Mouse (Mus musculus) duodenum, adult 2 months (tissue): ENCODE measurements around the gene Palm. TPM values are rescaled to one million over a fixed set of nuclear protein-coding genes. Genes with fewer than 3 reads are reported as not detected.

Experiments
- polyA plus RNA-seq: library from polyadenylated mRNA; depleted of rRNA; stranded (reverse); fragments of >200 nt; gene quantifications from 2 replicates; pipeline ENCODE4 v1.2.3, GENCODE M21; 2012; ENCODE audit warnings: low replicate concordance; rRNA removed

Palm gene
- polyA plus RNA-seq, result 17.2 and 27.7 TPM in 2 replicates

DNA sequence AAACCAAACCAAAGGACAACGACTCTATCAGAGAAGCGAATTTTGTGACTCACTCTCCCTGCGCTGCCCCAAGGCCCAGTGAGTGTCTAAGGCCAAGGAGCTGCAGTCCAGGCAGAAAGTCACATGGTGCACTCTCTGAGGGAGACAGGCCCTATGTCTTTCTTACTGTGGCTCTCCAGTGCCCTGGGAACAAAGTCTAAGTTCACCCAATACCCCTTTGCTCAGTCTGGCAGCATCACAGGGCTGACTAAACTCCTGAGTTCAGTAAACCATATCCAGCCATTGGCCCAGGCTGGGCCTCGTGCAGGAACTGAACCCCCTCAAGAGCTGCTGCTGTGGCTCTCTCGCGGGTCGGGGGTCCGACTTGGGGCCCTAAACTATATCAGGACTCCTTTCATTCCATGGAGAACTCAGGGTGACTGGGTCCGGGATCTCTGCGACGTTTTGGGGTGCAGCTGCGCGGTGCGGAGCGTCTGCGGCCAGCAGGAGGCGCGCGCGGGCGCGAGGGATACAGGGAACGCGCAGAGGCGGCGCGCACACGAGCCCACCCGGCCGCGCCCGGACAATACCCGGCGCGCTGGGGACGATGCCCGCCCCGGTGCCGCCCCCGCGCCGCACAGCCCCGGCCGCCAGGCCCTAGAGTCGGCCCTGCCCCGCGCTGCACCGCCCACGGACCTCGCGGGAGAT, at the start of gene Palm:
TSS of gene Palm (plus strand) at position 522 of the 687 bp plus-strand sequence.

GRCm38 (mm10) chr10:79745898-79746773, 47.2 kb upstream of the Palm start, which contains the start of gene Polrmt:
Gene Polrmt, minus strand, starts transcription at chr10:79746581.

DNA sequence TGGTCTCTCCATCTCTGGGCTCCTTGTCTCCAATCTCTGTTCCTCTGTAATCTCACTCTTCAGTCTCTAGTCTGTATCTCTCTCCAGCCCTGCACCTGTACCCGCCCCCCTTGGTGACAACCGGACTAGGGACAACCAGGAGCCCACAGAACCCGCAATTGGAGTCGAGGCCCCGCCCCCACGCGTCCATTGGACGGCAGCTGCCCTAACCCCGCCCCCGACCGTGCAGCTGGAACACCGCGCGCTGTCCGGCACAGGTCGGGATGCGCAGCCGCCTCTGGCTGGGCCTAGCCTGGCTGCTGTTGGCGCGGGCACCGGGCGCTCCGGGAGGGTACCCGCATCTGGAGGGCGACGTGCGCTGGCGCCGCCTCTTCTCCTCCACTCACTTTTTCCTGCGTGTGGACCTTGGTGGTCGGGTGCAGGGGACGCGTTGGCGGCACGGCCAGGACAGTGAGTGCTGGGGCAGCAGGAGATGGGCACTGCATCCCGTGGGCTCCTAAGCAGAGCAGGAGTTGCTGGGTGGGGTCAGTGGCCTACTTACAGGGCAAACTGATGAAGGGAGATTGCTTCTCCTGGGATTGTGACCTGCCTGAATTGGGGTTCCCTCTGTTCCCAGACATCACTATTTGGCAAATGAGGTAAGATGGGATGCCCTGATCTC, 38.4 kb upstream of the Palm start, which contains the start of gene Fgf22:
TSS of gene Fgf22 (plus strand) at position 221 of the 661 bp plus-strand sequence.

DNA sequence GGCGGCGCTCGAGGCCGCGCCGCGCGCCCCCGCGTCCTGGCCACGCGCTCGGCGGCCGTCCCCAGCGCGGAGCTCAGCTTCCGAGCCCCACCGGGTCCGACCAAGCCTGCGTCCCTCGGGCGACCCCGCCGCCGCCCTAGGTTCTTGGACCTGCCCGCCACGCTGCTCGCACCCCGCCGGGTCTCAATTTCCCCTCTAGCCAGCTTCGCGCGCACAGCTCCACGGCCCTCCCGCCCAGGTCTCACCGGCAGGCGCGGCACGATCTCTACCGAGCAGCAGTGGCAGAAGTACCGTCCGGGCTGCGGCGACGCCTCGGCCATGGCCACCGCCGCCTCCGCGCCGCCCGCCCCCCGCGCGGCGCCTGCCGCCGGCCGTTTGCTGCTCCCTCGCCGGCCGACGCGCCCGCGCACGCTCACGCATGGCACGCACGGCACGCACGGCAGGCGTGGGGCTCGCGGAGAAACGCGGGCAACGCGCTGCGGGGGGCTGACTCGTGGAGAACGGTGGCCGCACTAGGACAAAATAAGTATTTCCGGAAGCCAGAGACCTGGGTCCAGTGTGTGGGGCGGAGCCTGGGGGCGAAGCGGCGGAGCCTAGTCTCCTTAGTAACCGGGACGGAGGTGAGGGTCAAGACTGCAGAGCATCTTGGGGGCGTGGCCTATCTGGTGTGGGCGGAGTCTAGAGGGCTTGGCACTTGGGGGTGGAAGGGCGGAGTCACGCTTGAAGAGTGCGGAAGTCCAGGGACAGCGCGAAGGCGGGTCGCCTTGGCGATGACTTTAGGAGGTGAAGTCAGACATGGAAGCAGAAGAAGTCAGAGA, 26.7 kb upstream of the Palm start, which contains the start of gene Rnf126:
TSS of gene Rnf126 (minus strand) at position 445 of the 818 bp plus-strand sequence.

DNA sequence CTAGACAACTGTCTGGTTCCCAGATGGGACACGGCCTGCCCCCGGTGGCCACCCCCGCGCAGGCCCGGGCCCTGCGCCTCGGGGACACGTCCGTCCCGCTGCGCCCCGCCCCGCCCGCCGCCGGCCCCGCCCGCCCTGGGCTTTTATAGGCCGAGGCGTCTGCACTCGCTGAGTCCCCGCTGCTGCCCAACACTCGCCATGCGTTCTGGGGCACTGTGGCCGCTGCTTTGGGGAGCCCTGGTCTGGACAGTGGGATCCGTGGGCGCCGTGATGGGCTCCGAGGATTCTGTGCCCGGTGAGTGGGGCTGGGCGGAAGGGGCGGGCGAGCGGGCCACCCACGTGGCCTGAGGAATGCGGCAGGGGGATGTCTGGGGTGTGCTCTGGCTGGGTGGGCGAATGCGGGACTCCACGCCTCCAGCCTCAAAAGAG, 16.3 kb upstream of the Palm start, which contains the start of gene Fstl3:
TSS of gene Fstl3 (plus strand) at position 170 of the 429 bp plus-strand sequence.

GRCm38 (mm10) chr10:79790861-79791260, 2.5 kb upstream of the Palm start, which contains the start of gene Prss57:
Gene Prss57, minus strand, starts transcription at chr10:79790961.

DNA sequence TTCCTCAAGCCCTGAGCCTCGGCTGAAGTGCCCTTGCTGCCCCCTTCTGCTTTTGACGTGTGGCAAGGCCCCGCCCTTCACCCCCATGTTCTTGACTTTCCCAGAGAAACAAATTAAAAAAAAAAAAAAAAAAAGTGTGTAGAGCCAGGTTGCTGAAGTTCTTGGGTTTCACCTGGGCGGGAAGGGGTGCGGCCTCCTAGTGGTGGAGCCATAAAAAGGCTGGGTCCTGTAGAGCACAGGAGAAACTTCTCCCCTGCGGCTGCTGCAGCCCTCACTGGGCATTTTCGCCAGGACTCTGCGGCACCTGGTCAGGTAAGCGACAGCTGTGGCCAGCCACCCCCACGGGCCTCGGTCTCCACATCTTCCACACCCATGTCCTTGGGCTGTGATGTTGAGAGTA, 27.4 kb downstream of the Palm start, which contains the start of gene Misp:
TSS of gene Misp (plus strand) at position 208 of the 400 bp plus-strand sequence.

DNA sequence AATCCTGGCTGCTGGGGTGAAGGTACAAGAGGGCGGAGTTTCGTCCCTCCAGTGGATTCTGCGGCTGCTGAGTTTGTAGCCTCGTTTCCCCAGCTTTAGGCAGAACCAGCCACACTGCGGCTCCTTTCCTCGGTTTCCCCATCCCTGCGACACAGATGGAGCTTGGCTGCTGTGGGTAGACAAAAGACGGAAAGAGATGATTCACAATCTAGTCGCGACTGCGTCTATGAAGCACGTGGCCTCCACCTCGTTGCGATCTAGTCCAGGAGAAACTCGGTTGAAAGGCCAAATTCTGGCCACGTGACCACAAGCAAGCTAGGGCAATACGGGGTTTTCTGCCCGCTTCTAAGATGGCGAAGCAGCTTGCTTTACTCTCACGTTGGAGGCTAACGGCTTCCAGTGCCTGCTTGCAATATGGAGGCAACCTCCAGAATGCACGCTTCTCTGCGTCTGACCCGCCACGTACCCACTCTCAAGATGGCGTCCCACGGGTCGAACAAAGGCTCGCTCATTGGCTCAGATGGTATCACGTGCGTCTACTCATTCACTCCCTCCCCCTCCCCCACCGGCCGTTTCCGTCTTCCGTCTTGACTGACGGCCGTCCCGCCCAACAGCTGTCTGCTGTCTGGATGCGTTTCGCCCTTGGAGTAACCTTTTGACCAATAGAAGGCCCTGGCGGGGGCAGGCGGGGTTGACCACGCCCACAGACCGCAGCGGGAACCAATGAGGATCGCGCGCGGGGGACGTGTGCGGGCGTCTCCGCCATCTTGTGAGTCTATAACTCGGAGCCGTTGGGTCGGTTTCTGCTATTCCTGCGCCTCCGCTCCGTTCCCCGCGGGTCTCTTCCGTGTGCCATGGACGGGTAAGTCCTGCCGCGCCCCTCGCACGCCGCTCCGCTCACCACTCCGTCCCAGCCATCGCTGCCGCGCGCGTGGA, 60.8 kb downstream of the Palm start, which contains the start of gene Ptbp1:
TSS of gene Ptbp1 (plus strand) at position 568 of the 936 bp plus-strand sequence.

Other genes starting within 250 kb of the Palm start
- 87.0 and 107 TPM in 2 replicates for gene Mier2, start 238.4 kb upstream of the Palm start, polyA plus RNA-seq
- not detected in 2 replicates for gene Theg, start 206.2 kb upstream of the Palm start, polyA plus RNA-seq
- 0.84 and 1.1 TPM in 2 replicates for gene C2cd4c, start 179.5 kb upstream of the Palm start, polyA plus RNA-seq
- 1.3 and 2.5 TPM in 2 replicates for gene Shc2, start 155.7 kb upstream of the Palm start, polyA plus RNA-seq
- gene Odf3l2, start 147.8 kb upstream of the Palm start, polyA plus RNA-seq, result not detected in 2 replicates
- gene Madcam1, start 129.0 kb upstream of the Palm start, polyA plus RNA-seq, result 6.5 and 9.9 TPM in 2 replicates
- 80.2 and 108 TPM in 2 replicates for gene Tpgs1, start 124.2 kb upstream of the Palm start, polyA plus RNA-seq
- 199 and 293 TPM in 2 replicates for gene Cdc34, start 111.4 kb upstream of the Palm start, polyA plus RNA-seq
- 0.37 TPM in 1 of 2 replicates, not detected in the other for gene Gzmm, start 104.6 kb upstream of the Palm start, polyA plus RNA-seq
- gene Bsg, start 89.1 kb upstream of the Palm start, polyA plus RNA-seq, result 528 and 1,060 TPM in 2 replicates
- 8.5 and 24.2 TPM in 2 replicates for gene Hcn2, start 76.9 kb upstream of the Palm start, polyA plus RNA-seq
- 47.7 and 62.9 TPM in 2 replicates for gene Polrmt, start 47.0 kb upstream of the Palm start, polyA plus RNA-seq
- not detected in 2 replicates for gene Fgf22, start 38.5 kb upstream of the Palm start, polyA plus RNA-seq
- gene Rnf126, start 26.6 kb upstream of the Palm start, polyA plus RNA-seq, result 161 and 229 TPM in 2 replicates
- 11.5 and 11.9 TPM in 2 replicates for gene Fstl3, start 16.3 kb upstream of the Palm start, polyA plus RNA-seq
- 0.27 and 0.59 TPM in 2 replicates for gene Prss57, start 2.6 kb upstream of the Palm start, polyA plus RNA-seq
- gene Misp, start 27.4 kb downstream of the Palm start, polyA plus RNA-seq, result 97.3 and 216 TPM in 2 replicates
- 156 and 209 TPM in 2 replicates for gene Ptbp1, start 60.9 kb downstream of the Palm start, polyA plus RNA-seq
- gene Prtn3, start 80.9 kb downstream of the Palm start, polyA plus RNA-seq, result 3.8 and 5.3 TPM in 2 replicates
- gene Plppr3, start 81.1 kb downstream of the Palm start, polyA plus RNA-seq, result 6.1 and 11.4 TPM in 2 replicates
- gene Elane, start 92.7 kb downstream of the Palm start, polyA plus RNA-seq, result not detected in 2 replicates
- 12.8 and 564 TPM in 2 replicates for gene Cfd, start 97.3 kb downstream of the Palm start, polyA plus RNA-seq
- gene Med16, start 115.4 kb downstream of the Palm start, polyA plus RNA-seq, result 44.8 and 49.2 TPM in 2 replicates
- gene Gm26602, start 117.3 kb downstream of the Palm start, polyA plus RNA-seq, result not detected in 2 replicates
- 5.1 and 5.6 TPM in 2 replicates for gene Kiss1r, start 123.4 kb downstream of the Palm start, polyA plus RNA-seq
- gene R3hdm4, start 127.6 kb downstream of the Palm start, polyA plus RNA-seq, result 102 and 133 TPM in 2 replicates
- 8.1 and 9.4 TPM in 2 replicates for gene Arid3a, start 133.5 kb downstream of the Palm start, polyA plus RNA-seq
- gene Wdr18, start 166.6 kb downstream of the Palm start, polyA plus RNA-seq, result 32.5 and 36.7 TPM in 2 replicates
- gene Grin3b, start 177.1 kb downstream of the Palm start, polyA plus RNA-seq, result 0.13 TPM in 1 of 2 replicates, not detected in the other
- gene Tmem259, start 190.8 kb downstream of the Palm start, polyA plus RNA-seq, result 473 and 724 TPM in 2 replicates
- gene Cnn2, start 195.0 kb downstream of the Palm start, polyA plus RNA-seq, result 47.4 and 53.3 TPM in 2 replicates
- 22.5 and 27.6 TPM in 2 replicates for gene Abca7, start 202.9 kb downstream of the Palm start, polyA plus RNA-seq
- 16.6 and 28.8 TPM in 2 replicates for gene Arhgap45, start 223.1 kb downstream of the Palm start, polyA plus RNA-seq
- gene Polr2e, start 246.2 kb downstream of the Palm start, polyA plus RNA-seq, result 82.1 and 91.1 TPM in 2 replicates